21 mouse cellular contexts compared by ENCODE assay signal in genomic region chr4:135546008-135546407, GRCm38 (mm10). TPM values are rescaled to one million over a fixed set of nuclear protein-coding genes. Genes with fewer than 3 reads are reported as not detected.
DNase-seq lines count a peak whose midpoint lies in the region; ATAC-seq and TF ChIP-seq lines count a peak whose summit lies in the region.
"Had no signal": no experiment of that assay in that cellular context is flagged by ENCODE, and none has a peak within 500 bp of the region (broad histone marks: within the 10 kb centered on the region; RNA-seq: fewer than 3 reads in every experiment).

No protein-coding gene starts in this region.

- H3K4me2 ChIP-seq in embryonic facial prominence, embryonic 13.5 days: no peak overlapping the region
- no peak overlapping the region for H3K4me2 ChIP-seq in forebrain, embryonic 14.5 days (ENCODE audit: low read length)
- H3K4me2 ChIP-seq: forebrain, embryonic 15.5 days; hindbrain, embryonic 15.5 days; midbrain, embryonic 12.5 days had no signal

- peaks cover 64% of the 10 kb centered on the region for H3K4me1 ChIP-seq in embryonic facial prominence, embryonic 13.5 days
- H3K4me1 ChIP-seq in embryonic facial prominence, embryonic 10.5 days: peaks cover 59% of the 10 kb centered on the region
- peaks cover 94% of the 10 kb centered on the region for H3K4me1 ChIP-seq in E14TG2a.4 (replicated peaks; ENCODE audit: low read depth, low read length)
- peaks cover 14% of the 10 kb centered on the region for H3K4me1 ChIP-seq in forebrain, embryonic 14.5 days (ENCODE audit: control insufficient read depth, insufficient read depth, low read length)

- 82% methylated on average over 7 of the region's 7 CpGs for WGBS in embryonic facial prominence, embryonic 13.5 days
- 88% methylated on average over 7 of the region's 7 CpGs for WGBS in embryonic facial prominence, embryonic 10.5 days
- 89% methylated on average over 7 of the region's 7 CpGs for WGBS in forebrain, embryonic 14.5 days

- no peaks in the 10 kb centered on the region for H3K36me3 ChIP-seq in embryonic facial prominence, embryonic 13.5 days
- H3K36me3 ChIP-seq in embryonic facial prominence, embryonic 10.5 days (replicated peaks): no peaks in the 10 kb centered on the region
- H3K36me3 ChIP-seq in E14TG2a.4 (ENCODE audit: insufficient read depth, low read length): peaks cover 62% of the 10 kb centered on the region
- no peaks in the 10 kb centered on the region for H3K36me3 ChIP-seq in forebrain, embryonic 14.5 days (ENCODE audit: control insufficient read depth, insufficient read depth, low read length)
- H3K36me3 ChIP-seq: forebrain, embryonic 15.5 days; hindbrain, embryonic 15.5 days; kidney, embryonic 15.5 days; limb, embryonic 12.5 days; liver, embryonic 12.5 days; midbrain, embryonic 12.5 days; neural tube, embryonic 12.5 days had no signal

- no peak overlapping the region for H3K9ac ChIP-seq in embryonic facial prominence, embryonic 13.5 days
- no peak overlapping the region for H3K9ac ChIP-seq in forebrain, embryonic 14.5 days (ENCODE audit: low read length)
- H3K9ac ChIP-seq: forebrain, embryonic 15.5 days; hindbrain, embryonic 15.5 days; kidney, embryonic 15.5 days; limb, embryonic 12.5 days; liver, embryonic 12.5 days; midbrain, embryonic 12.5 days; neural tube, embryonic 12.5 days had no signal

- H3K9me3 ChIP-seq in embryonic facial prominence, embryonic 13.5 days: no peaks in the 10 kb centered on the region
- H3K9me3 ChIP-seq in embryonic facial prominence, embryonic 10.5 days: no peaks in the 10 kb centered on the region
- no peaks in the 10 kb centered on the region for H3K9me3 ChIP-seq in E14TG2a.4 (ENCODE audit: low read length)
- H3K9me3 ChIP-seq in forebrain, embryonic 14.5 days (replicated peaks; ENCODE audit: control insufficient read depth, low read length): no peaks in the 10 kb centered on the region
- H3K9me3 ChIP-seq: forebrain, embryonic 15.5 days; hindbrain, embryonic 15.5 days; kidney, embryonic 15.5 days; limb, embryonic 12.5 days; liver, embryonic 12.5 days; midbrain, embryonic 12.5 days; neural tube, embryonic 12.5 days had no signal

- TF ChIP-seq CTCF in E14TG2a.4 (conservative IDR thresholded peaks at IDR 0.05; ENCODE audit: low read length): no peak

- no peak for ATAC-seq in embryonic facial prominence, embryonic 13.5 days (ENCODE audit: insufficient number of reproducible peaks, insufficient read depth, low FRiP score, low TSS enrichment, low read depth)
- ATAC-seq in forebrain, embryonic 14.5 days: no peak
- ATAC-seq: forebrain, embryonic 15.5 days; liver, embryonic 12.5 days had no signal

- peak overlapping the region; percentile 71 for H3K27ac ChIP-seq in embryonic facial prominence, embryonic 13.5 days
- H3K27ac ChIP-seq in embryonic facial prominence, embryonic 10.5 days (replicated peaks): no peak overlapping the region
- H3K27ac ChIP-seq in forebrain, embryonic 14.5 days (ENCODE audit: low read depth, low read length): no peak overlapping the region
- H3K27ac ChIP-seq: forebrain, embryonic 15.5 days; hindbrain, embryonic 15.5 days; kidney, embryonic 15.5 days; limb, embryonic 12.5 days; liver, embryonic 12.5 days; midbrain, embryonic 12.5 days; neural tube, embryonic 12.5 days had no signal

- no peak overlapping the region for H3K4me3 ChIP-seq in embryonic facial prominence, embryonic 13.5 days
- H3K4me3 ChIP-seq in embryonic facial prominence, embryonic 10.5 days: no peak overlapping the region
- H3K4me3 ChIP-seq in E14TG2a.4 (replicated peaks; ENCODE audit: low read length): peak overlapping the region; percentile 69
- no peak overlapping the region for H3K4me3 ChIP-seq in forebrain, embryonic 14.5 days (ENCODE audit: low read depth, low read length)
- H3K4me3 ChIP-seq: forebrain, embryonic 15.5 days; hindbrain, embryonic 15.5 days; midbrain, embryonic 12.5 days; neural tube, embryonic 12.5 days had no signal

- no peaks in the 10 kb centered on the region; the same call in 1 of the 2 replicates for H3K27me3 ChIP-seq in embryonic facial prominence, embryonic 13.5 days
- H3K27me3 ChIP-seq in embryonic facial prominence, embryonic 10.5 days (replicated peaks; ENCODE audit: low read depth, poor library complexity, severe bottlenecking): peaks cover 77% of the 10 kb centered on the region
- H3K27me3 ChIP-seq in E14TG2a.4 (ENCODE audit: insufficient read depth, low read length): no peaks in the 10 kb centered on the region
- 0 out of 2 replicates have a peak, but pooled peaks cover 5% of the 10 kb centered on the region for H3K27me3 ChIP-seq in forebrain, embryonic 14.5 days (replicated peaks; ENCODE audit: control insufficient read depth, insufficient read depth, low read length)
- H3K27me3 ChIP-seq: forebrain, embryonic 15.5 days; hindbrain, embryonic 15.5 days had no signal

- no peak for DNase-seq in embryonic facial prominence, embryonic 10.5 days (ENCODE audit: low spot score)
- peak; percentile 83 to 87 for DNase-seq in lung, adult 18-20 months
- peak; percentile 61 for DNase-seq in lung, postnatal 14 days
- no peak for DNase-seq in forebrain, embryonic 14.5 days (ENCODE audit: low spot score)
- no peak for DNase-seq in testis, postnatal 14 days (ENCODE audit: low spot score)
- no peak for DNase-seq in ovary, postnatal 36 days (ENCODE audit: low spot score)
- DNase-seq: adrenal gland, postnatal 36 days; cerebellum, adult 2 months; cerebellum, postnatal 36 days; gastrocnemius, postnatal 36 days; heart, postnatal 4 days; spleen, adult 18-20 months had no signal

RNA-seq across cellular contexts. Expression of gene Grhl3, which starts 27.4 kb away (rescaled TPM):
- 25.3 and 26.0 TPM in 2 replicates for polyA plus RNA-seq in embryonic facial prominence, embryonic 13.5 days (2015; fragmentation: Nextera tagmentation; extraction: Ambion mirVana)
- polyA plus RNA-seq in embryonic facial prominence, embryonic 10.5 days (2016; fragmentation: Nextera tagmentation; extraction: Ambion mirVana): 7.6 and 9.6 TPM in 2 replicates
- 0.55 and 0.62 TPM in 2 replicates for polyA plus RNA-seq in forebrain, embryonic 14.5 days (2014; fragmentation: Nextera tagmentation; extraction: Ambion mirVana)

RNA-seq across cellular contexts. Expression of gene Nipal3, which starts 51.2 kb away (rescaled TPM):
- 2.3 and 3.5 TPM in 2 replicates for polyA plus RNA-seq in embryonic facial prominence, embryonic 13.5 days (2015; fragmentation: Nextera tagmentation; extraction: Ambion mirVana)
- polyA plus RNA-seq in embryonic facial prominence, embryonic 10.5 days (2016; fragmentation: Nextera tagmentation; extraction: Ambion mirVana): 3.2 and 3.7 TPM in 2 replicates
- 5.3 and 6.4 TPM in 2 replicates for polyA plus RNA-seq in forebrain, embryonic 14.5 days (2014; fragmentation: Nextera tagmentation; extraction: Ambion mirVana)

RNA-seq across cellular contexts. Expression of gene Stpg1, which starts 51.4 kb away (rescaled TPM):
- 0.21 TPM in 1 of 2 replicates, not detected in the other for polyA plus RNA-seq in embryonic facial prominence, embryonic 13.5 days (2015; fragmentation: Nextera tagmentation; extraction: Ambion mirVana)
- polyA plus RNA-seq in embryonic facial prominence, embryonic 10.5 days (2016; fragmentation: Nextera tagmentation; extraction: Ambion mirVana): 0.18 and 0.37 TPM in 2 replicates
- polyA plus RNA-seq in forebrain, embryonic 14.5 days (2014; fragmentation: Nextera tagmentation; extraction: Ambion mirVana): 0.19 TPM in 2 replicates
- polyA plus RNA-seq: liver, embryonic 12.5 days had no signal

Comparison
In these comparisons a context has a peak if more than half of its experiments do, and no peak if none do; other contexts are left out.
1. DNase-seq: peak in lung, adult 18-20 months (2 of 2) and lung, postnatal 14 days (single experiment); none in embryonic facial prominence, embryonic 10.5 days (single experiment), forebrain, embryonic 14.5 days (single experiment), testis, postnatal 14 days (single experiment) and ovary, postnatal 36 days (single experiment).